Mouse (Mus musculus) hindbrain, embryonic 12.5 days (tissue): Measurements from ENCODE around the gene Adamtsl1. TPM values are rescaled to one million over a fixed set of nuclear protein-coding genes. Genes with fewer than 3 reads are reported as not detected.

Experiments used
- ATAC-seq: fragments of 200-750 bp; cut with Nextera tagmentation; 2 replicates; pipeline ENCODE4 v1.8.0; 2017; ENCODE audit warnings: moderate TSS enrichment; ENCODE audit not compliant: low FRiP score
- H3K27ac ChIP-seq: fragments of 300-500 bp; sonication (generic); 2 replicates; pipeline ENCODE4 v1.5.1; 2016; ENCODE audit warnings: mild to moderate bottlenecking
- H3K27me3 ChIP-seq: fragments of 300-500 bp; sonication (generic); 2 replicates; pipeline ENCODE4 v1.6.1; 2016; ENCODE audit warnings: mild to moderate bottlenecking
- H3K36me3 ChIP-seq: fragments of 300-500 bp; sonication (generic); 2 replicates; pipeline ENCODE4 v1.6.1; 2016; ENCODE audit warnings: mild to moderate bottlenecking
- H3K4me1 ChIP-seq: fragments of 300-500 bp; sonication (generic); 2 replicates; pipeline ENCODE4 v1.6.1; 2016
- H3K4me2 ChIP-seq: fragments of 300-500 bp; sonication (generic); replicated peaks from 2 replicates; pipeline ENCODE4 v1.6.1; 2016; ENCODE audit warnings: mild to moderate bottlenecking
- H3K4me3 ChIP-seq: fragments of 300-500 bp; sonication (generic); 2 replicates; pipeline ENCODE4 v1.5.1; 2016; ENCODE audit warnings: mild to moderate bottlenecking
- H3K9ac ChIP-seq: fragments of 300-500 bp; sonication (generic); 2 replicates; pipeline ENCODE4 v1.6.1; 2016; ENCODE audit warnings: mild to moderate bottlenecking, moderate library complexity
- H3K9me3 ChIP-seq: fragments of 300-500 bp; sonication (generic); replicated peaks from 2 replicates; pipeline ENCODE4 v1.6.1; 2016; ENCODE audit warnings: mild to moderate bottlenecking
- WGBS: fragments of 180-500 bp; shearing (Covaris S2); methylation state at CpG from one replicate; pipeline ENCODE4 v1.1.7; 2016; 5-methylcytosine and 5-hydroxymethylcytosine counted together
- polyA plus RNA-seq: library from polyadenylated mRNA; unstranded; fragments of >200 nt; fragmentation: Nextera tagmentation; extraction: Ambion mirVana; gene quantifications from 2 replicates; pipeline ENCODE4 v1.2.1, GENCODE M21; 2016

Gene Adamtsl1
- polyA plus RNA-seq, 1 experiment from 2014 or later: 28.0 TPM

- H3K9ac ChIP-seq: no peak overlapping the region
- peak; percentile 63; the same call in 1 of the 2 replicates for ATAC-seq
- peaks cover 4% of the 10 kb centered on the region; the same call in 1 of the 2 replicates for H3K4me1 ChIP-seq
- H3K27ac ChIP-seq: no peak overlapping the region
- no peak overlapping the region for H3K4me3 ChIP-seq
- no peak overlapping the region for H3K4me2 ChIP-seq
- H3K36me3 ChIP-seq: no peaks in the 10 kb centered on the region
- WGBS: 39% methylated on average over 2 of the region's 2 CpGs
- no peaks in the 10 kb centered on the region for H3K27me3 ChIP-seq
- H3K9me3 ChIP-seq: no peaks in the 10 kb centered on the region
These were observed 675.9 kb downstream of the Adamtsl1 start for GRCm38 (mm10) chr4:86189853-86190252.

- Histone ChIP-seq H3K36me3 (no peaks in the 10 kb centered on the region), H3K27ac (no peak overlapping the region), H3K9me3 (no peaks in the 10 kb centered on the region), H3K9ac (no peak overlapping the region), H3K4me2 (no peak overlapping the region), H3K4me1 (peaks cover 4% of the 10 kb centered on the region; the same call in 1 of the 2 replicates), H3K4me3 (no peak overlapping the region), H3K27me3 (no peaks in the 10 kb centered on the region)
- ATAC-seq: no peak
- WGBS: 74% methylated on average over 5 of the region's 5 CpGs
These were observed 677.2 kb downstream of the Adamtsl1 start for GRCm38 (mm10) chr4:86191195-86191594.

- H3K9me3 ChIP-seq: no peaks in the 10 kb centered on the region
- H3K4me2 ChIP-seq: no peak overlapping the region
- 86% methylated on average over 7 of the region's 7 CpGs for WGBS
- ATAC-seq: no peak
- H3K9ac ChIP-seq: no peak overlapping the region
- H3K4me1 ChIP-seq: no peaks in the 10 kb centered on the region
- H3K4me3 ChIP-seq: no peak overlapping the region
- no peaks in the 10 kb centered on the region for H3K27me3 ChIP-seq
- H3K36me3 ChIP-seq: no peaks in the 10 kb centered on the region
- H3K27ac ChIP-seq: no peak overlapping the region
These were observed 687.8 kb downstream of the Adamtsl1 start for GRCm38 (mm10) chr4:86201766-86202165.

DNA sequence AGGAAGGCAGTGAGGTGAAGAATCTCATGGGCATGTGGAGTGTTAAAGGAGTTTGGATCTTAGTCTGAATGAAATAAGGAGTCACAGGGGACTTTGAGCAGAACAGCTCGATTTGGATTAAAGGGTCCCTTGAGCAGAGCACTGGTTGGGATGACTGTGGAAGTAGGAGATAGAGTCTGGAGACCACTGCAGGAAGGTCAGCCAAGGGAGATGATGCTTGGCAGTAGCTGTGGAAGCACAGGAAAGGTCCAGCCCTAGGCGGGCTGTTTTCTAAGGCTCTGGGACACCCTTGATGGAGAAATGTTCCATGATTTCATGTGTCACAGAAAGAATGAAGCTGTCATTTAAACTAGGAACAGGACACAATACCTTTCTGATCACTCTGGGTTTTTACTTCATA lies 689.3 kb downstream of the Adamtsl1 start:
- H3K27me3 ChIP-seq: no peaks in the 10 kb centered on the region
- ATAC-seq: no peak
- no peaks in the 10 kb centered on the region for H3K4me1 ChIP-seq
- H3K4me3 ChIP-seq: no peak overlapping the region
- no peaks in the 10 kb centered on the region for H3K36me3 ChIP-seq
- H3K27ac ChIP-seq: no peak overlapping the region
- no peak overlapping the region for H3K4me2 ChIP-seq
- H3K9ac ChIP-seq: no peak overlapping the region
- H3K9me3 ChIP-seq: no peaks in the 10 kb centered on the region
- 89% methylated on average over 2 of the region's 2 CpGs for WGBS

GRCm38 (mm10) chr4:86224875-86225274 lies 710.9 kb downstream of the Adamtsl1 start:
- Histone ChIP-seq H3K4me3 (no peak overlapping the region), H3K36me3 (no peaks in the 10 kb centered on the region), H3K9ac (no peak overlapping the region), H3K9me3 (no peaks in the 10 kb centered on the region), H3K4me2 (no peak overlapping the region), H3K27ac (no peak overlapping the region), H3K27me3 (no peaks in the 10 kb centered on the region), H3K4me1 (no peaks in the 10 kb centered on the region)
- ATAC-seq: no peak
- WGBS: 83% methylated on average over 5 of the region's 5 CpGs

DNA sequence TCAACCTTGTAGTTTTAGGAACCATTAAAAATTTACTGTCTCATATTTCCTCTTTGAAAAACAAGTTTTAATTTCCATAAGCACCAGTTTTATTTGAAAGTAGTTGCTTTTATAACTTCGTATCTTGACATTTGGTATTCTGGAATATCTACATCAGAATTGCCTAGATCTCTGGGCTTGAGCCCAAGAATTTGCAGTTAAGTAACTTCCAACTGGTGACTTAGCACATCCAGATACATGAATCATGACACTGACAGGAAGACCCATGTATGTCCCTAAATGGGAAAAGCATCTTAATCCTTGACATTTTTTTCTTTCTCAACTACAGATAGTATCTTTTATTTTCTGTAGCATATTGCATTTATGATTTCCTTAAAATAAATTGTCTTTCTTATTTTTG lies 713.1 kb downstream of the Adamtsl1 start:
- H3K9me3 ChIP-seq: no peaks in the 10 kb centered on the region
- H3K27ac ChIP-seq: no peak overlapping the region
- H3K4me2 ChIP-seq: no peak overlapping the region
- WGBS: 88% methylated on average over 1 of the region's 1 CpGs
- no peaks in the 10 kb centered on the region for H3K27me3 ChIP-seq
- ATAC-seq: no peak
- no peaks in the 10 kb centered on the region for H3K36me3 ChIP-seq
- no peak overlapping the region for H3K4me3 ChIP-seq
- H3K9ac ChIP-seq: no peak overlapping the region
- no peaks in the 10 kb centered on the region for H3K4me1 ChIP-seq

DNA sequence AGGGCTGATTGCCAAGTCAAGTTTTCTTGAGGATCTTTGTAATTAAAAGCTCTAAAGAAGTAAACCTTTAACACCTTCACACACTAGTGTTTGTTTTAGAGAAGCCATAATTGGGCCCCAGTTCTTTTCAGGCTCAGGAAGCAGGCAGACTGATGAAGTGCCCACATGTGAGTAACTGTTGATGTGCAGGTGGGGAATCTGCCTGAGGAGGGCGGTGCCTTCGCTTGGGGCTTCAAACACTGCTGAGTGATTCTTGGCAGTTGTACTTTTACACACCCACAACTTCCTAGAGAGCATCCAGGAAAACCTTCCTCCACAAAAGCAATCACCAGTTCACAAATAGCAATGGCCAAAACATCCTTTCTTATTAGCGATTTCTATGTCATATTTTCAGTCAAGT lies 719.2 kb downstream of the Adamtsl1 start:
- no peaks in the 10 kb centered on the region for H3K4me1 ChIP-seq
- H3K9ac ChIP-seq: no peak overlapping the region
- no peak overlapping the region for H3K4me2 ChIP-seq
- H3K36me3 ChIP-seq: no peaks in the 10 kb centered on the region
- WGBS: 90% methylated on average over 3 of the region's 3 CpGs
- H3K27me3 ChIP-seq: no peaks in the 10 kb centered on the region
- H3K4me3 ChIP-seq: no peak overlapping the region
- no peak for ATAC-seq
- H3K27ac ChIP-seq: no peak overlapping the region
- no peaks in the 10 kb centered on the region for H3K9me3 ChIP-seq

DNA sequence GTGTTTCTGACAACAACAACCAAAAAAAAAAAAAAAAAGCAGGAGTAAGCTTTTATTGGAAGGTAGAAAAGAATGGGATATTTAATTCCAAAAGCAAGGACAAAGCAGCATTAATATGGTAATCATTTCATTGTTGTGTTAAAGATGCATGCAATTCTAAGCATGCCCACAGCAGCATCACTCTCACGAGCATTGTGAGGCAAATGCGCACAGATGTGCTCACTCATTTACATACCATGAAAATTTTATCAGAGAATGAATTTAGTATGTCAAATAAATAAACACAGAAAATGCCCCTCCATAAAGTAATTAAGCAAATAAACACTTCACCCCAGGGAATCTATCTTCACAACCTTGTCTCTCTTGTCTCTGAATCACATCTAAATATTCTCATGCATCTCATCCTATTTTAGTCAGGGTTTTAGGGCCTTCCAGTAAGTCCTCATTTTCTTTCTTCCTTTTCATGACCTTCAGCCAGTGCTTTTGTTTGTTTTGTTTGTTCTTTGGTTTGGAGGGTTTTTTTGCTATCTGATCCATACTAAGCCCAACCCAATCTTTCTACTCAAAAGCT lies 728.0 kb downstream of the Adamtsl1 start:
- Histone ChIP-seq H3K36me3 (no peaks in the 10 kb centered on the region), H3K9ac (no peak overlapping the region), H3K4me1 (peaks cover 13% of the 10 kb centered on the region), H3K4me2 (no peak overlapping the region), H3K9me3 (no peaks in the 10 kb centered on the region), H3K4me3 (no peak overlapping the region), H3K27me3 (no peaks in the 10 kb centered on the region), H3K27ac (no peak overlapping the region)
- ATAC-seq: peak; percentile 86
- 11% methylated on average over 2 of the region's 2 CpGs for WGBS

GRCm38 (mm10) chr4:86270085-86270484 lies 756.1 kb downstream of the Adamtsl1 start:
- no peak overlapping the region for H3K27ac ChIP-seq
- H3K36me3 ChIP-seq: no peaks in the 10 kb centered on the region
- H3K9ac ChIP-seq: no peak overlapping the region
- peaks cover 5% of the 10 kb centered on the region for H3K4me1 ChIP-seq
- no peak for ATAC-seq
- H3K4me2 ChIP-seq: no peak overlapping the region
- no peaks in the 10 kb centered on the region for H3K9me3 ChIP-seq
- H3K4me3 ChIP-seq: no peak overlapping the region
- no peaks in the 10 kb centered on the region for H3K27me3 ChIP-seq
- WGBS: 52% methylated on average over 2 of the region's 2 CpGs

DNA sequence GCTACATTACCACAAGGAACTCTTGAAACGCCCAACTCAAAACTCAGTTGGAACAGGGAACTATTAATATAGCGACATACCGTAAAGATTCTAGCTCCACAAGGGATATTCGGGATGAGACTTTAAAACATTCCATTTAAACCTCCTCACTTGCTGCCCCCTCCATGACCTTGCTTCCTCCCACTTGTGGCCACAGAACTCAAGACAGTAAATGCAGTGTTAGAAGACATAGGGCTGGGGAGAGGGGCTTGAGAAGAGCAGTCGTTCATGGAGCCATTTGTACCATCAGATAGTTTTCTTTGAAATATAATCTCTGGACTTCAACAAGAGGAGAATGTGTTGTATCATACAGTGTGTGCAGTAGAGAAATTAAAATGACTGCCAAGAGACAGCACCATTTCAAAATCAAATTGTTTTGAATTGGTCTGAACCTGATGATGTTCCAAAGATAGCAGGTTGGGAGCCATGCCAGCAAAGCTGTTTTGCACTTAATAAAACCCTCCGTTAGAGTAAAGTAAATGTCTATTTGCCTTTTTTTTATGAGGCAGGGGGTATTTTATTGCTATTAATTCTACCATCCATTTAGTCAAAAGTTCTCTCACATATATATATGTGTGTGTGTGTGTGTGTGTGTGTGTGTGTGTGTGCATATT lies 759.9 kb downstream of the Adamtsl1 start:
- no peak overlapping the region for H3K9ac ChIP-seq
- peaks cover 22% of the 10 kb centered on the region for H3K4me1 ChIP-seq
- WGBS: 74% methylated on average over 6 of the region's 6 CpGs
- H3K4me3 ChIP-seq: no peak overlapping the region
- no peak overlapping the region for H3K4me2 ChIP-seq
- no peak overlapping the region for H3K27ac ChIP-seq
- no peaks in the 10 kb centered on the region for H3K36me3 ChIP-seq
- no peaks in the 10 kb centered on the region for H3K9me3 ChIP-seq
- no peak for ATAC-seq
- H3K27me3 ChIP-seq: no peaks in the 10 kb centered on the region

GRCm38 (mm10) chr4:86274663-86275062 lies 760.7 kb downstream of the Adamtsl1 start:
- no peak for ATAC-seq
- H3K9me3 ChIP-seq: no peaks in the 10 kb centered on the region
- WGBS: 73% methylated on average over 2 of the region's 2 CpGs
- H3K36me3 ChIP-seq: no peaks in the 10 kb centered on the region
- H3K4me1 ChIP-seq: peaks cover 22% of the 10 kb centered on the region
- no peak overlapping the region for H3K27ac ChIP-seq
- H3K4me3 ChIP-seq: no peak overlapping the region
- H3K27me3 ChIP-seq: no peaks in the 10 kb centered on the region
- H3K4me2 ChIP-seq: no peak overlapping the region
- no peak overlapping the region for H3K9ac ChIP-seq

GRCm38 (mm10) chr4:86276021-86276813 lies 762.2 kb downstream of the Adamtsl1 start:
- Histone ChIP-seq H3K4me1 (peaks cover 17% of the 10 kb centered on the region), H3K4me2 (no peak overlapping the region), H3K9me3 (no peaks in the 10 kb centered on the region), H3K9ac (no peak overlapping the region; the same call in 1 of the 2 replicates), H3K4me3 (no peak overlapping the region), H3K27ac (no peak overlapping the region), H3K27me3 (no peaks in the 10 kb centered on the region), H3K36me3 (no peaks in the 10 kb centered on the region)
- no peak for ATAC-seq
- WGBS: 64% methylated on average over 14 of the region's 14 CpGs
